Mouse (Mus musculus) ES-E14 (cell line): ENCODE measurements around the gene Capn8. TPM values are rescaled to one million over a fixed set of nuclear protein-coding genes. Genes with fewer than 3 reads are reported as not detected.

Source experiments
- DNase-seq: peaks from one replicate; pipeline ENCODE4 v3.0.0-alpha.2; 2013; ENCODE audit warnings: low read depth, low spot score
- H3K27ac ChIP-seq: 2 replicates; pipeline ENCODE4 v1.5.1; 2012; ENCODE audit warnings: low read depth, mild to moderate bottlenecking, low read length, moderate library complexity, mixed read lengths; ENCODE audit not compliant: poor library complexity, insufficient read depth, severe bottlenecking
- H3K36me3 ChIP-seq: 2 replicates; pipeline ENCODE4 v1.6.1; 2012; ENCODE audit warnings: mild to moderate bottlenecking, low read length, moderate library complexity, mixed read lengths; ENCODE audit not compliant: control insufficient read depth, poor library complexity, insufficient read depth, severe bottlenecking
- H3K4me1 ChIP-seq, 2 experiments: fragments of 150-350 bp in 1 of 2; sonication (generic) in 1 of 2; 2 replicates each; pipeline ENCODE4 v1.6.1; 2012; ENCODE audit warnings: low read length in 2 of 2, mild to moderate bottlenecking in 1 of 2, mixed read lengths in 1 of 2; ENCODE audit not compliant: control insufficient read depth in 2 of 2, insufficient read depth in 2 of 2, poor library complexity in 1 of 2
- H3K4me3 ChIP-seq, 2 experiments: fragments of 150-350 bp in 1 of 2; sonication (generic) in 1 of 2; 2 replicates each; pipeline ENCODE4 v1.5.1; 2012; ENCODE audit warnings: low read length in 2 of 2, low read depth in 1 of 2, mild to moderate bottlenecking in 1 of 2, mixed read lengths in 1 of 2; ENCODE audit not compliant: insufficient read depth in 1 of 2, poor library complexity in 1 of 2, severe bottlenecking in 1 of 2
- H3K9ac ChIP-seq: 2 replicates; pipeline ENCODE4 v1.6.1; 2012; ENCODE audit warnings: low read depth, mild to moderate bottlenecking, low read length, mixed read lengths; ENCODE audit not compliant: poor library complexity, insufficient read depth, severe bottlenecking
- H3K9me3 ChIP-seq: fragments of 150-350 bp; sonication (generic); 2 replicates; pipeline ENCODE4 v1.6.1; 2012; ENCODE audit warnings: low read depth, mild to moderate bottlenecking, low read length; ENCODE audit not compliant: control insufficient read depth, insufficient read depth
- CHD2 ChIP-seq: IDR thresholded peaks from 2 replicates; pipeline ENCODE4 v1.6.1; 2014; ENCODE audit warnings: mild to moderate bottlenecking, low read depth, low read length, inconsistent platforms
- HCFC1 ChIP-seq: IDR thresholded peaks from 2 replicates; pipeline ENCODE4 v1.6.1; 2012; ENCODE audit warnings: low read length, inconsistent platforms, borderline replicate concordance; ENCODE audit not compliant: insufficient read depth
- MAFK ChIP-seq: IDR thresholded peaks from 2 replicates; pipeline ENCODE4 v1.6.1; 2014; ENCODE audit warnings: mild to moderate bottlenecking, low read depth, low read length, inconsistent platforms; ENCODE audit not compliant: insufficient read depth
- ZC3H11A ChIP-seq: IDR thresholded peaks from 2 replicates; pipeline ENCODE4 v1.6.1; 2012; ENCODE audit warnings: low read depth, mild to moderate bottlenecking, inconsistent platforms, low read length, borderline replicate concordance
- ZNF384 ChIP-seq: IDR thresholded peaks from 2 replicates; pipeline ENCODE4 v1.6.1; 2012; ENCODE audit warnings: low read depth, low read length, inconsistent platforms
- in situ Hi-C, 2 experiments: fragments of 600-800 bp; cut with MboI; formaldehyde crosslinking; loops; one replicate each; pipeline ENCODE4 v1.15.1; 2025; ENCODE audit warnings: low sequenced_read_pairs in 2 of 2, inconsistent platforms in 1 of 2; ENCODE audit not compliant: unreplicated experiment in 2 of 2
- total RNA-seq: library from RNA; depleted of rRNA; stranded (reverse); fragments of 300-350 nt; gene quantifications from 2 replicates; pipeline ENCODE4 v1.2.3, GENCODE M21; 2012

The Capn8 gene
- total RNA-seq, 1 experiment, result not detected

DNA sequence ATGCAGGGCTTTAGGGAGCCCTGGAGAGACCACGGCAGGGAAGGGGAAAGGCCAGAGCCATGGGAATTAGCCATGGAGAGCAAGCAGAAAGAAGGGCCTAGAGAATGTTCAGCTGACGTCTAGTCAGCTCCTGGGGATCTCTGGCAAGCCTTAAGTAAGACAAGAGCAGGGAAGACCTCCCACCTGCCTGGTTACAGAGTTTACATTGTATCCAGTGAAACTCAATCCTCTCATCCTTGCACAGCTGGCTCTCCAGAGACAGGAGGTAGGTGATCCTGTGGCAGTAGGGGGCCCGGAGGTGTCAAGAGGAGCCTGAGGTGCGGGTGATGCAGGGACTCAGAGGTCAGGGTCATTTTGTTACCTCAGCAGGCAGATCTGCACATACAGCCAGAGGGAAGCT is 100.0 kb downstream of the Capn8 start:
- H3K9ac ChIP-seq, result no peak overlapping the region
- H3K4me3 ChIP-seq, result no peak overlapping the region
- no peak for TF ChIP-seq CHD2
- no peak for TF ChIP-seq ZNF384
- no peak for TF ChIP-seq HCFC1
- no peak for TF ChIP-seq ZC3H11A
- TF ChIP-seq MAFK, result no peak
- H3K27ac ChIP-seq, result no peak overlapping the region
- peaks cover 0 to 2% of the 10 kb centered on the region in 2 experiments; a peak in 1 of 4 replicates for H3K4me1 ChIP-seq
- no peaks in the 10 kb centered on the region for H3K36me3 ChIP-seq
- in situ Hi-C loops, result no loop called here
- no peaks in the 10 kb centered on the region for H3K9me3 ChIP-seq
- no peak for DNase-seq

DNA sequence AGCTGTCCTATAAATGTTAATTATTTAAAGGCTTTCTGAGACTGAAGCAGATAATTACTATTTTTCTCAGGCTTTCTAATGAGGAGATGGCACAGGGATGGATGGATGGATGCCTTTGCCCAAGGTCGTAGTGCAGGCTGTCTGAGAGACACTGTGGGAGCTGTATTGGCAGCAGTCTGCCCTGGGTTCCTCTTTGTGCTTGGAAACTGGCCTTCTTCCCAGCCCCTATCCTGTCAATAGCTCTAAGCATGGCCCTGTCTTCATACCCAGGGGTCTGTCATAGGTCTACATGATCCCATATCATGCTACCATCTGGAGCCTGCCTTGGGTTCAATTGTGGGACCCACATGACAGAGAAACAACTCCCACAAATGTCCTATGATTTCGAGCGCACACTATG is 102.5 kb downstream of the Capn8 start:
- Histone ChIP-seq H3K27ac (no peak overlapping the region; the same call in 1 of the 2 replicates), H3K4me3 (no peak overlapping the region), H3K9me3 (no peaks in the 10 kb centered on the region), H3K4me1 (peaks cover 0 to 9% of the 10 kb centered on the region in 2 experiments; a peak in 1 of 4 replicates), H3K36me3 (no peaks in the 10 kb centered on the region), H3K9ac (no peak overlapping the region)
- in situ Hi-C loops, result no loop called here
- no peak for DNase-seq
- no peak for TF ChIP-seq CHD2
- no peak for TF ChIP-seq HCFC1
- TF ChIP-seq ZC3H11A, result no peak
- no peak for TF ChIP-seq ZNF384
- TF ChIP-seq MAFK, result no peak

DNA sequence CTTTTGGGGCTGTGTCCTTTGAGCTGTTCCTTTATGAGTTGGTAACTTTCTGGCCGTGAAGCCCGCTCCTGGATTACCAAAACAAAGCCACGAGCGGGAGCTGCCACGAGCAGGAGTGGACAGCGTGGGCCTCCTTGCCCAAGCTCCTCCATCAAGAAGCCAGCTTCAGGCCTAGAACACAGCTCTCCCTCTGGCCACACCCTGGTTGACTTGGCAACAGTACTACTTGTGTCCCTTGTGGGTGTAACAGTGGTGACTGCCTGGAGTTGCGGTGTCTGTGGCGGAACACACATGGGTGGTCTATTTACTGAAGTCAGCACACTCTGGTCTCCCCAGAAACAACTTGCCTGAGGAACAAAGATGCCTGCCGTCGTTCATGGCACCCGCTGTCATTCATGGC is 104.9 kb downstream of the Capn8 start:
- in situ Hi-C loops, result no loop called here
- H3K27ac ChIP-seq, result no peak overlapping the region
- no peaks in the 10 kb centered on the region for H3K9me3 ChIP-seq
- no peak for DNase-seq
- H3K36me3 ChIP-seq, result no peaks in the 10 kb centered on the region
- H3K4me1 ChIP-seq, result peaks cover 0 to 9% of the 10 kb centered on the region in 2 experiments; a peak in 1 of 4 replicates
- TF ChIP-seq MAFK, result no peak
- no peak overlapping the region for H3K9ac ChIP-seq
- no peak overlapping the region for H3K4me3 ChIP-seq

DNA sequence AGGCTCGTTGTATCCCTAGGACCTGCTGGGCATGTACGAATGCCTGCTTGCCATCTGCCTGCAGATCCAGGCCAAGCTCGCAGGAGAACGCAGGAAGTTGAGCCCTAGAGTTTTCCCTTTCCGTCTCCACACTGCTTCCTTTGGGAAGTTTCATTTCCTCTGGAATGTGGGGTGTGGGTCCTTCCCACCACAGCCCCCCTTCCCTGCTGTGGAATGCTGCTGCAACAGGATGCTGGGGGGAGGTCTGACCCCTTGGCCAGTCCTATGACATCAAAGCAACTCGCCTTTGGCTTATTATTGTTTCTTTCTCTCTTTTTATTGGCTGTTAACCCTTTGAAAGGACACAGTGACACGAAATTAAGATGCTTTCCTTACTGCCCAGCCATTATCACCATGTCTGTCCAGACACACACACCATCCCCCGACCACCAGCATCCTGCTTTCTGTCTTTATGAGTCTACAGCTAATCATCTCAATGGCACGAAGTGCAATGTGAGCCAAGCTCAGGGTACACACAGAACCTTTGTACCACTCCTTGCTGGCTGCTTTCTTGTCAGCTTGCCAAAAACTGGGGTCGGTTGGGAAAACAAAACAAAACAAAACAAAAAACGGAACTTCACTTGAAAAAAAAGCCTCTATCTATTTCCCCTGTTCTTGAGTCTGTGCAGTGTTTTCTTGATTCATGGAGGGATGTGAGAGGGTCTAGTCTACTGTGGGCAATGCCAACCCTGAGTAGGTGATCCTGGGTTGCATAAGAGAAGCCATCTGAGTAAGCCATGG is 105.9 kb downstream of the Capn8 start:
- in situ Hi-C loops, result no loop called here
- DNase-seq, result no peak

DNA sequence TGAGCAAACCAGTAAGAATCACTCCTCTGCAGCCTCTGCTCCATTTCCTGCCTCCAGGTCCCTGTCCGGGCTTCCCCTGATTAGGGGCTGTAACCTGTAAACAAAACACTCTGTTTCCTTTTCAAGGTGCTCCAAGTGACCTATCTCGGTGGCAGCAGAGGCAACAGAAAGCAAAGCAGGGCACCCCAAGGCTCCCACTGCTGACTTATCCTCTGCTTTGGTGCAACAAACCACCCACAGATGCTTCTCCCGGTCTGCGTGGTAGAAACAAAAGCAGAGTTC is 106.5 kb downstream of the Capn8 start:
- DNase-seq, result no peak
- H3K36me3 ChIP-seq, result no peaks in the 10 kb centered on the region
- H3K27ac ChIP-seq, result no peak overlapping the region
- H3K9ac ChIP-seq, result no peak overlapping the region
- H3K9me3 ChIP-seq, result no peaks in the 10 kb centered on the region
- TF ChIP-seq ZNF384, result no peak
- no peak for TF ChIP-seq CHD2
- no peak for TF ChIP-seq MAFK
- no peak for TF ChIP-seq HCFC1
- no peak for TF ChIP-seq ZC3H11A
- H3K4me3 ChIP-seq, result no peak overlapping the region
- peaks cover 0 to 9% of the 10 kb centered on the region in 2 experiments; a peak in 1 of 4 replicates for H3K4me1 ChIP-seq
- in situ Hi-C loops, result no loop called here

More for the DNA sequence above, 105.9 kb downstream of the Capn8 start:
- Histone ChIP-seq H3K4me1 (peaks cover 0 to 9% of the 10 kb centered on the region in 2 experiments; a peak in 1 of 4 replicates), H3K36me3 (no peaks in the 10 kb centered on the region), H3K9ac (no peak overlapping the region), H3K4me3 (no peak overlapping the region), H3K27ac (no peak overlapping the region), H3K9me3 (no peaks in the 10 kb centered on the region)
- TF ChIP-seq ZC3H11A, result no peak
- no peak for TF ChIP-seq ZNF384
- TF ChIP-seq CHD2, result no peak
- no peak for TF ChIP-seq MAFK
- TF ChIP-seq HCFC1, result no peak
